Mouse (Mus musculus): ENCODE data around the gene Traf3ip2. TPM values are rescaled to one million over a fixed set of nuclear protein-coding genes. Genes with fewer than 3 reads are reported as not detected.

Traf3ip2 gene
- polyA plus RNA-seq, 1 experiment: 2.9 TPM

GRCm38 (mm10) chr10:39660269-39660655, 47.5 kb downstream of the Traf3ip2 start:
- Histone ChIP-seq H3K36me3 (ENCODE audit: control insufficient read depth, insufficient read depth) (no peaks in the 10 kb centered on the region), H3K4me3 (ENCODE audit: insufficient read depth, poor library complexity, severe bottlenecking) (no peak overlapping the region), H3K79me3 (ENCODE audit: low read depth) (no peaks in the 10 kb centered on the region), H3K27me3 (ENCODE audit: control insufficient read depth, insufficient read depth, insufficient read length) (no peaks in the 10 kb centered on the region), H3K79me2 (ENCODE audit: control insufficient read depth, insufficient read depth) (no peaks in the 10 kb centered on the region), H3ac (ENCODE audit: control insufficient read depth, insufficient read length, low read depth) (no peak overlapping the region)
- TF ChIP-seq CTCF (IDR thresholded peaks at IDR 0.05; ENCODE audit: control insufficient read depth, insufficient read depth, insufficient read length) (no peak), MYOG (IDR thresholded peaks at IDR 0.05; ENCODE audit: control insufficient read depth, extremely low read depth, insufficient read length) (no peak), FOSL1 (IDR thresholded peaks at IDR 0.05; ENCODE audit: insufficient read depth, low read length, poor library complexity, severe bottlenecking) (no peak), USF1 (IDR thresholded peaks at IDR 0.05; ENCODE audit: low read depth) (no peak), MYOD1 (IDR thresholded peaks at IDR 0.05; ENCODE audit: control insufficient read depth, insufficient read length, low read depth) (no peak), CEBPB (IDR thresholded peaks at IDR 0.05; ENCODE audit: low read depth) (no peak), MAX (IDR thresholded peaks at IDR 0.05) (no peak)

GRCm38 (mm10) chr10:39660698-39661097, 48.0 kb downstream of the Traf3ip2 start:
- TF ChIP-seq MYOD1 (IDR thresholded peaks at IDR 0.05; ENCODE audit: control insufficient read depth, insufficient read length, low read depth) (no peak), FOSL1 (IDR thresholded peaks at IDR 0.05; ENCODE audit: insufficient read depth, low read length, poor library complexity, severe bottlenecking) (no peak), CEBPB (IDR thresholded peaks at IDR 0.05; ENCODE audit: low read depth) (no peak), USF1 (IDR thresholded peaks at IDR 0.05; ENCODE audit: low read depth) (no peak), MYOG (IDR thresholded peaks at IDR 0.05; ENCODE audit: control insufficient read depth, extremely low read depth, insufficient read length) (no peak), MAX (IDR thresholded peaks at IDR 0.05) (no peak), CTCF (IDR thresholded peaks at IDR 0.05; ENCODE audit: control insufficient read depth, insufficient read depth, insufficient read length) (no peak)
- Histone ChIP-seq H3K79me3 (ENCODE audit: low read depth) (no peaks in the 10 kb centered on the region), H3K27me3 (ENCODE audit: control insufficient read depth, insufficient read depth, insufficient read length) (no peaks in the 10 kb centered on the region), H3K79me2 (ENCODE audit: control insufficient read depth, insufficient read depth) (no peaks in the 10 kb centered on the region), H3ac (ENCODE audit: control insufficient read depth, insufficient read length, low read depth) (no peak overlapping the region), H3K4me3 (ENCODE audit: insufficient read depth, poor library complexity, severe bottlenecking) (no peak overlapping the region), H3K36me3 (ENCODE audit: control insufficient read depth, insufficient read depth) (no peaks in the 10 kb centered on the region)

DNA sequence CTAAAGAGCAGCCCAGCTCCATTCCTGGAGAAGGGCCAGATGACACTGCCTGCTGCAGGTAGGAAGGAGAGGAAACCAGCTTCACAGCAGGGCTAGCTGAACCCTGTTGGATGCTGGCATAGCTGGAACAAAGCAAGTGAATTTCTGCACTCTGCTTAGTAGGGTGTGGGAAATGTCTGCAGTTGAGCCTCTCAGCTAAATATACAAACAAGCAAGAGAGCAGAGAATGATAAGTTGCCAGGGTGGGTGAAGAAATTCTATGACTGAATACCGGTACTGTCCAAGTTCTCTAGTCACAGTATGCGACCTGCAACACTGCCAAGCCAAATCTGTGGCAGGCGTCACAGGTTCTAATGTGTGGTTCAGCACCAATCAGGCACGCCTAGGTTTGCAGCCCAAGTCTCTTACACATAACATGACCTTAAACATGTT, 52.4 kb downstream of the Traf3ip2 start:
- Histone ChIP-seq H3K36me3 (ENCODE audit: control insufficient read depth, insufficient read depth) (no peaks in the 10 kb centered on the region), H3K79me2 (ENCODE audit: control insufficient read depth, insufficient read depth) (no peaks in the 10 kb centered on the region), H3K4me3 (ENCODE audit: insufficient read depth, poor library complexity, severe bottlenecking) (no peak overlapping the region), H3ac (ENCODE audit: control insufficient read depth, insufficient read length, low read depth) (no peak overlapping the region), H3K27me3 (ENCODE audit: control insufficient read depth, insufficient read depth, insufficient read length) (no peaks in the 10 kb centered on the region), H3K79me3 (ENCODE audit: low read depth) (no peaks in the 10 kb centered on the region)
- TF ChIP-seq MYOD1 (IDR thresholded peaks at IDR 0.05; ENCODE audit: control insufficient read depth, insufficient read length, low read depth) (no peak), USF1 (IDR thresholded peaks at IDR 0.05; ENCODE audit: low read depth) (no peak), CEBPB (IDR thresholded peaks at IDR 0.05; ENCODE audit: low read depth) (no peak), CTCF (IDR thresholded peaks at IDR 0.05; ENCODE audit: control insufficient read depth, insufficient read depth, insufficient read length) (no peak), MYOG (IDR thresholded peaks at IDR 0.05; ENCODE audit: control insufficient read depth, extremely low read depth, insufficient read length) (no peak), FOSL1 (IDR thresholded peaks at IDR 0.05; ENCODE audit: insufficient read depth, low read length, poor library complexity, severe bottlenecking) (no peak), MAX (IDR thresholded peaks at IDR 0.05) (no peak)

DNA sequence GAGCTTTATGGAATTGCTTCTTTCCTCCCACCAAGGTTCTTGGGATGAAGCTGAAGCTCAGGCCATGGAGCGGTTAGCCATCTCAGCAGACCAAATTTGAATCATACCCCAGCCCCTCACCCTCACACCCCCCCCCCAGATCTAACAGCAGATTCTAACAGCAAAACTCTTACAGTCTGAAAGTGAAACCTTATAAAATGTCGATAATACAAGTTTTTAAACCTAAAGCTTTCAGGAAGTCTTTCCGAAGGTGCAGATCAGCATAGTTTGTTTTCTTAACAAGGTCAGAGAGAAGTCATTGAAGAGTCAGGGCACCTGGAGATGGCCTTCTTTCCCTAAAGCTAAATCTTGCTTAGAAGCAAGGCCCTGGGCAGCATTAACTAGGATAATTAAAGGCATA, 53.3 kb downstream of the Traf3ip2 start:
- TF ChIP-seq MYOG (IDR thresholded peaks at IDR 0.05; ENCODE audit: control insufficient read depth, extremely low read depth, insufficient read length) (no peak), USF1 (IDR thresholded peaks at IDR 0.05; ENCODE audit: low read depth) (no peak), CTCF (IDR thresholded peaks at IDR 0.05; ENCODE audit: control insufficient read depth, insufficient read depth, insufficient read length) (no peak), CEBPB (IDR thresholded peaks at IDR 0.05; ENCODE audit: low read depth) (no peak), FOSL1 (IDR thresholded peaks at IDR 0.05; ENCODE audit: insufficient read depth, low read length, poor library complexity, severe bottlenecking) (no peak), MAX (IDR thresholded peaks at IDR 0.05) (no peak), MYOD1 (IDR thresholded peaks at IDR 0.05; ENCODE audit: control insufficient read depth, insufficient read length, low read depth) (no peak)
- Histone ChIP-seq H3ac (ENCODE audit: control insufficient read depth, insufficient read length, low read depth) (no peak overlapping the region), H3K4me3 (ENCODE audit: insufficient read depth, poor library complexity, severe bottlenecking) (no peak overlapping the region), H3K79me3 (ENCODE audit: low read depth) (no peaks in the 10 kb centered on the region), H3K79me2 (ENCODE audit: control insufficient read depth, insufficient read depth) (no peaks in the 10 kb centered on the region), H3K36me3 (ENCODE audit: control insufficient read depth, insufficient read depth) (no peaks in the 10 kb centered on the region), H3K27me3 (ENCODE audit: control insufficient read depth, insufficient read depth, insufficient read length) (no peaks in the 10 kb centered on the region)

DNA sequence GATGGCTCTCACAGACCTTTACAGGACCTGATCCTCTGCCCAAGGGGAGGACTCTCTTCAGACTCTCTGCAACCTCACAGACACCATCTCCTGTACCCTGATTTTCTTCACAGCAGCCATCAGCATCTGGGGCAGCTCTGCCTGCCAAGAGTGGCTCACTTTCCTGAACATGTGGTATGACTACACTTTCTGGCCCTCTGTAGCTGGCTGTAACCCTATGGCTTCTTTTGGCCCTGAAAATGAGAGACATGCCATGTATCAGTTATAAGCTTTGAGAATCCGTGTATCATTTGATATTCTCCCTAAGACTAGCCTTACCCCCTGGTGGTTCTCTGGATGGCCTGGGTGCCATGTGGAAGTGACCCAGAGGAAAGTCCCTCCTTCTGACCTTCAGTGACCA, 58.7 kb downstream of the Traf3ip2 start:
- no peaks in the 10 kb centered on the region for H3K27me3 ChIP-seq (ENCODE audit: control insufficient read depth, insufficient read depth, insufficient read length)
- no peaks in the 10 kb centered on the region for H3K79me3 ChIP-seq (ENCODE audit: low read depth)
- no peak overlapping the region for H3K4me3 ChIP-seq (ENCODE audit: insufficient read depth, poor library complexity, severe bottlenecking)
- no peak for TF ChIP-seq MAX (IDR thresholded peaks at IDR 0.05)
- no peak for TF ChIP-seq MYOG (IDR thresholded peaks at IDR 0.05; ENCODE audit: control insufficient read depth, extremely low read depth, insufficient read length)
- no peak for TF ChIP-seq MYOD1 (IDR thresholded peaks at IDR 0.05; ENCODE audit: control insufficient read depth, insufficient read length, low read depth)
- no peak for TF ChIP-seq CEBPB (IDR thresholded peaks at IDR 0.05; ENCODE audit: low read depth)
- no peak for TF ChIP-seq CTCF (IDR thresholded peaks at IDR 0.05; ENCODE audit: control insufficient read depth, insufficient read depth, insufficient read length)
- TF ChIP-seq USF1 (IDR thresholded peaks at IDR 0.05; ENCODE audit: low read depth): no peak
- TF ChIP-seq FOSL1 (IDR thresholded peaks at IDR 0.05; ENCODE audit: insufficient read depth, low read length, poor library complexity, severe bottlenecking): no peak
- H3K36me3 ChIP-seq (ENCODE audit: control insufficient read depth, insufficient read depth): no peaks in the 10 kb centered on the region
- no peaks in the 10 kb centered on the region for H3K79me2 ChIP-seq (ENCODE audit: control insufficient read depth, insufficient read depth)
- H3ac ChIP-seq (ENCODE audit: control insufficient read depth, insufficient read length, low read depth): no peak overlapping the region
